ENCODE assay signal across 14 mouse cellular contexts in genomic region chr1:170864754-170865153, GRCm38 (mm10). TPM values are rescaled to one million over a fixed set of nuclear protein-coding genes. Genes with fewer than 3 reads are reported as not detected.
"Had no signal": no experiment of that assay in that cellular context is flagged by ENCODE, and none has a peak within 500 bp of the region (broad histone marks: within the 10 kb centered on the region; RNA-seq: fewer than 3 reads in every experiment).

No protein-coding gene starts in this region.

- H3K4me3 ChIP-seq: limb, embryonic 13.5 days; liver, embryonic 12.5 days; midbrain, embryonic 10.5 days; neural tube, embryonic 12.5 days had no signal

- H3K4me2 ChIP-seq: limb, embryonic 13.5 days; lung, embryonic 14.5 days; neural tube, embryonic 12.5 days had no signal

- H3K27me3 ChIP-seq: limb, embryonic 13.5 days; liver, embryonic 12.5 days; neural tube, embryonic 12.5 days had no signal

- H3K9me3 ChIP-seq: limb, embryonic 13.5 days; liver, embryonic 12.5 days; midbrain, embryonic 10.5 days; neural tube, embryonic 12.5 days had no signal

- DNase-seq: kidney, adult 18-20 months; left cerebral cortex, postnatal 4 days; lung, embryonic 14.5 days; lung, postnatal 10 days; midbrain, embryonic 14.5 days; retina, postnatal 1 day; thymus, postnatal 4 days had no signal

- H3K27ac ChIP-seq: kidney, postnatal 0 days; limb, embryonic 13.5 days; liver, embryonic 12.5 days; midbrain, embryonic 10.5 days; neural tube, embryonic 12.5 days had no signal

- H3K36me3 ChIP-seq: limb, embryonic 13.5 days; liver, embryonic 12.5 days; midbrain, embryonic 10.5 days; neural tube, embryonic 12.5 days had no signal

- ATAC-seq: liver, embryonic 12.5 days had no signal

RNA-seq across cellular contexts. Expression of gene Gm26620, which starts 20.1 kb away (rescaled TPM):
- polyA plus RNA-seq: lung, embryonic 14.5 days had no signal

RNA-seq across cellular contexts. Expression of gene Fcrlb, which starts 48.0 kb away (rescaled TPM):
- total RNA-seq: left cerebral cortex, postnatal 4 days had no signal
- polyA plus RNA-seq: intestine, embryonic 14.5 days; lung, embryonic 14.5 days; midbrain, embryonic 10.5 days; stomach, embryonic 16.5 days had no signal
